Mouse (Mus musculus) midbrain, embryonic 11.5 days (tissue): ENCODE measurements at regions not wholly inside any gene's neighbourhood (a gene's known extent, or its start where the extent isn't known, plus 50 kb on each side); places are given as distances from the start of the nearest gene placed in this dataset.
"Not testable (repeated sequence)": the region's sequence is repeated elsewhere in the genome, so short reads cannot be mapped to it uniquely, and the experiment has no call there.

Source experiments
- ATAC-seq: fragments of 200-750 bp; cut with Nextera tagmentation; 2 replicates; pipeline ENCODE4 v1.8.0; 2017; ENCODE audit warnings: moderate TSS enrichment, moderate library complexity; ENCODE audit not compliant: low FRiP score
- DNase-seq: peaks from one replicate; pipeline ENCODE4 v3.0.0; 2015; ENCODE audit warnings: low spot score; ENCODE audit errors: missing footprints
- H3K27ac ChIP-seq: fragments of 300-500 bp; sonication (generic); 2 replicates; pipeline ENCODE4 v1.5.1; 2014; ENCODE audit warnings: low read depth, low read length
- H3K27me3 ChIP-seq: fragments of 300-500 bp; sonication (generic); 2 replicates; pipeline ENCODE4 v1.6.1; 2014; ENCODE audit warnings: mild to moderate bottlenecking, low read length, moderate library complexity, mixed read lengths; ENCODE audit not compliant: control insufficient read depth, insufficient read depth
- H3K36me3 ChIP-seq: fragments of 300-500 bp; sonication (generic); 2 replicates; pipeline ENCODE4 v1.6.1; 2014; ENCODE audit warnings: mild to moderate bottlenecking, low read length, moderate library complexity, mixed read lengths; ENCODE audit not compliant: control insufficient read depth, insufficient read depth
- H3K4me1 ChIP-seq: fragments of 300-500 bp; sonication (generic); 2 replicates; pipeline ENCODE4 v1.6.1; 2014; ENCODE audit warnings: low read length; ENCODE audit not compliant: control insufficient read depth, insufficient read depth
- H3K4me2 ChIP-seq: fragments of 300-500 bp; sonication (generic); 2 replicates; pipeline ENCODE4 v1.6.1; 2014; ENCODE audit warnings: mild to moderate bottlenecking, moderate library complexity
- H3K4me3 ChIP-seq: fragments of 300-500 bp; sonication (generic); 2 replicates; pipeline ENCODE4 v1.5.1; 2014; ENCODE audit warnings: low read depth, low read length
- H3K9ac ChIP-seq: fragments of 300-500 bp; sonication (generic); 2 replicates; pipeline ENCODE4 v1.6.1; 2014; ENCODE audit warnings: low read length
- H3K9me3 ChIP-seq: fragments of 300-500 bp; sonication (generic); 2 replicates; pipeline ENCODE4 v1.6.1; 2016; ENCODE audit warnings: low read length; ENCODE audit not compliant: control insufficient read depth
- WGBS: fragments of 180-500 bp; shearing (Covaris S2); extraction: QIAGEN DNeasy Blood & Tissue Kit; methylation state at CpG from one replicate; pipeline ENCODE4 v1.1.7; 2014; 5-methylcytosine and 5-hydroxymethylcytosine counted together

GRCm38 (mm10) chr12:22745556-22745955 lies 1034.5 kb downstream of the Gm10330 start:
- ATAC-seq, H3K4me3 ChIP-seq, H3K4me1 ChIP-seq, H3K27me3 ChIP-seq, H3K36me3 ChIP-seq, H3K9me3 ChIP-seq, H3K27ac ChIP-seq, H3K9ac ChIP-seq: not testable (repeated sequence)
- WGBS = 7% methylated on average over 29 of the region's 40 CpGs
- peak; percentile 71 for DNase-seq
- H3K4me2 ChIP-seq = peak overlapping the region; percentile 13; the same call in 1 of the 2 replicates

- not testable (repeated sequence) for ATAC-seq, H3K27me3 ChIP-seq, H3K9ac ChIP-seq, H3K36me3 ChIP-seq, H3K27ac ChIP-seq, H3K4me1 ChIP-seq, H3K9me3 ChIP-seq
- DNase-seq = peak; percentile 59
- peak overlapping the region; percentile 13; the same call in 1 of the 2 replicates for H3K4me2 ChIP-seq
- WGBS = 11% methylated on average over 31 of the region's 43 CpGs
- peak overlapping the region; percentile 15; the same call in 1 of the 2 replicates for H3K4me3 ChIP-seq
These were observed 1035.0 kb downstream of the Gm10330 start for GRCm38 (mm10) chr12:22745067-22745466.
